Comparison of ENCODE assay signal across 21 mouse cellular contexts in the genomic region with DNA sequence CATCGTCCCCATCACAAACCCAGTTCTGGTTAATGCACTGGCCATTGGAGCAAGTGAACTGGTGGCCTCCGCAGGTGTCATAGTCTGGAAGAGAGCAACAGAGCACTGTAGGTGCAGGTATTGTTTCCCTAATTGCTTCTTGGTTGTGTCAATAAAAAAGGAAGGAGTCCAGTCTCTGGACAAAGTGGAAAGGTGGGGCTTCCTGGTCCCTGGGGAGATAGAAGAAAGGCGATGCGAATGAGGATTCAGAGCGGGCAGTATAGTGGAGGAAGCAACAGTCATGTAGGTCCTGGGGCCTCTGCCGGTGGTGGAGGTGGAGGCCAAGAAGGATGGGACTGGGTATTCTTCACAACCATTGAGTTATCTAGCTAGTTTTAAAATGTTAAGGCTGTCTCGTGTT. TPM values are rescaled to one million over a fixed set of nuclear protein-coding genes. Genes with fewer than 3 reads are reported as not detected.
"Had no signal": no experiment of that assay in that cellular context is flagged by ENCODE, and none has a peak within 500 bp of the region (broad histone marks: within the 10 kb centered on the region; RNA-seq: fewer than 3 reads in every experiment).

No protein-coding gene starts in this region.

- H3K27ac ChIP-seq: liver, embryonic 15.5 days; lung, embryonic 15.5 days; macrophage; midbrain, embryonic 13.5 days; midbrain, embryonic 15.5 days; neural tube, embryonic 13.5 days; neural tube, embryonic 15.5 days had no signal

- H3K36me3 ChIP-seq: liver, embryonic 15.5 days; lung, embryonic 15.5 days; midbrain, embryonic 15.5 days; neural tube, embryonic 13.5 days; neural tube, embryonic 15.5 days had no signal

- H3K9me3 ChIP-seq: liver, embryonic 15.5 days; lung, embryonic 15.5 days; megakaryocyte, embryonic 14.5 days; midbrain, embryonic 13.5 days; midbrain, embryonic 15.5 days; neural tube, embryonic 13.5 days; neural tube, embryonic 15.5 days had no signal

- H3K4me3 ChIP-seq: liver, embryonic 15.5 days; lung, embryonic 15.5 days; megakaryocyte, embryonic 14.5 days; midbrain, embryonic 13.5 days; midbrain, embryonic 15.5 days; myocyte; neural tube, embryonic 13.5 days; neural tube, embryonic 15.5 days had no signal

- DNase-seq: liver, postnatal 0 days; lung, adult 2 months; lung, postnatal 14 days; lung, postnatal 36 days; retina, postnatal 1 day; right cerebral cortex, adult 18-20 months; spleen, adult 18-20 months; thymus, adult 18-20 months; thymus, postnatal 14 days; thymus, postnatal 36 days had no signal

- ATAC-seq: liver, postnatal 0 days; lung, postnatal 0 days; midbrain, embryonic 13.5 days; midbrain, embryonic 15.5 days had no signal

- H3K4me2 ChIP-seq: liver, embryonic 15.5 days; lung, embryonic 15.5 days; midbrain, embryonic 11.5 days; midbrain, embryonic 13.5 days; midbrain, embryonic 15.5 days; neural tube, embryonic 13.5 days; neural tube, embryonic 15.5 days had no signal

- H3K27me3 ChIP-seq: liver, embryonic 15.5 days; lung, embryonic 15.5 days; megakaryocyte, embryonic 14.5 days; midbrain, embryonic 13.5 days; midbrain, embryonic 15.5 days; neural tube, embryonic 13.5 days; neural tube, embryonic 15.5 days had no signal

- H3K4me1 ChIP-seq: megakaryocyte, embryonic 14.5 days; neural tube, embryonic 15.5 days had no signal

- H3K9ac ChIP-seq: liver, embryonic 15.5 days; liver, postnatal 0 days; lung, embryonic 15.5 days; midbrain, embryonic 13.5 days; midbrain, embryonic 15.5 days; neural tube, embryonic 13.5 days; neural tube, embryonic 15.5 days had no signal

RNA-seq across cellular contexts. Expression of a gene that starts 49.8 kb away (rescaled TPM):
- polyA plus RNA-seq: macrophage had no signal
